Mouse (Mus musculus): ENCODE measurements around the gene Bad.
A peak's percentile ranks its signal among the peaks of the same experiment; 100 is the strongest.
"Not testable (repeated sequence)": the region's sequence is repeated elsewhere in the genome, so short reads cannot be mapped to it uniquely, and the experiment has no call there.

The Bad gene

GRCm38 (mm10) chr19:6987061-6987903 lies 45.6 kb downstream of the Bad start, which contains the start of gene Vegfb:
TSS of gene Vegfb (minus strand) at chr19:6987651.
- DNase-seq = peak; percentile 77 to 83

GRCm38 (mm10) chr19:6987904-6988285 lies 46.2 kb downstream of the Bad start:
- DNase-seq = no peak

DNA sequence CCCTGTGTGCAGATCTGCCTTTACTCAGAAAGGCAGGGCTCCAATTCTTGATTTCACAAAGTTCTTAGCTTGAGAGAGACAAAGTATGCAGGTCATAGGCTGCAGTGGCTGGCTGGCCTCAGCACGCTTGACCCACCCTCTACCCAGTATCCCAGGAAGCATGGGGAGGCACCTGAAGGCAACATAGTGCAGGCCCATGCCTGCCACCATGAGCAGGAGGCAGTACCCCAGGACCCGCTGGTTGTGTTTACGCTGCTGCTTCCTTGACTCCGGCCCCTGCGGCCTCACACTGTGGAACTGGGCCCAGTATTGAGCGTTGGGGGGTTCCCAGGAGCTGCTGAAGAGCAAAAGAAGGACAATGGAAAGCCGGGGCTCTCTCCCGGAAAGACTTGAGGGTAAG lies 47.6 kb downstream of the Bad start:
- no peak for DNase-seq

DNA sequence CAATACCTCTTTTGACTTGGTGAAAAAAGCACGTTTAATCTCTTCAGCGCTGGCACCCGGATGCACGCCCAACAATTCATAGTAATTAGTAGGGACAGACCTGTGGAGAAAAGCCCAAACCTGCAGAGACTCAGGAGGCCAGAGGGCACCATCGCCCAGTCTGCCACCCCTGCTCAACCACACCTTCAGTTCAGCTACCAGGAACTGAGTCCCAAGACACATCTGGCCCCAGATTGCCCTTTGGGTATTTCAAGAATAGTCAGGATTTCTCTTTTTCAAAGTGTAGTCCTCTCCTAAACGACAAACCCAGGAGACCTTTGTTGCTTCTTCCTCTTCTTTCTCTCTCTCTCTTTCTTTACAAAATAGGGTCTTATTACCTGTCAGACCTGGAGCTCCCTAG lies 49.1 kb downstream of the Bad start:
- DNase-seq = no peak

GRCm38 (mm10) chr19:6991166-6991565 lies 49.5 kb downstream of the Bad start:
- not testable (repeated sequence) for DNase-seq

DNA sequence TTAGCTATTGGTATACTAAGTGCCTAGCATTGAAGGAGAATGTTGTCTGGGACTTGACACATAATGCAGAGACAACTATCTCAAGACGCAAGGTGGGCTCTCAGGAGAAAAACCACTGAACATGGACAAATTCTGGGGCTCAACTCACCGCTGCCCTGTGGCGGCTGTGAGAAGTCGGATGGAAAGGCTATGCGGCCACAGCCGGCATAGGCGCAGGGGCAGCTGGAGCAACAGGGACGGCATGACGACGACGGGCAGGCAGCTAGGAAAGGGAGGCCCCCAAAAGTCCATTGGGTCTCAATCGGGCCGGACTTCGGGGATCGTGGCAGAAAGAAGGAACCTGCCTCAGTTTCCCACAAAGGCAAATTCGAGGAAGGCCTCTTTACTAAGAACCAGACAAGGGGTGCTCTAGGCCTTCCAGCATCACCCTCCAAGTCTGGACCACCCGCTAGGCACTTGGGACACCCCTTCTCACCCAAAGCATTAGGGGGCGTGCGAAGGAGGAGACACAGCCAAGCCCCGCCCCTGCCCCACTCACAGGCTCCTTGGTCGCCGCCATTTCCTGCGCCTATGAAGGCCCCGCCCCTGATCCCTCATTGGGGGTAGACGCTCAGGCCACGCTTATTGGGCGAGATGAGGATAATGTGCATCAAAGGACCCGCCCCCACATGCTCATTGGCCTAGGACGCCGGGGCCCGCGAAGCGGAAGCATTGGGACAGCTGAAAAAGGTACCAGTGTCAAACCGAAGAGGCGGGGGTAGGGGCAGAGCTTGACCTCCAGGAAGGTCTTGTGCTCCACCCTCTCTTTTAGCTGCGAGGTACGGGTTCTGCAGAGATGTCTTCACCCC lies 50.6 kb downstream of the Bad start, which contains the start of gene Dnajc4:
Gene Dnajc4, minus strand, starts transcription at position 562 of the 848 bp plus-strand sequence.
- DNase-seq = peak; percentile 98 to 99

- no peak for DNase-seq
Observed at GRCm38 (mm10) chr19:6993011-6993770, 51.5 kb downstream of the Bad start.

GRCm38 (mm10) chr19:6994002-6994401 lies 52.3 kb downstream of the Bad start:
- DNase-seq = no peak

- no peak for DNase-seq
Observed at GRCm38 (mm10) chr19:6994489-6994888, 52.8 kb downstream of the Bad start.

GRCm38 (mm10) chr19:6995255-6995991 lies 53.8 kb downstream of the Bad start:
- DNase-seq = peak in 1 of 2 experiments; percentile 36

DNA sequence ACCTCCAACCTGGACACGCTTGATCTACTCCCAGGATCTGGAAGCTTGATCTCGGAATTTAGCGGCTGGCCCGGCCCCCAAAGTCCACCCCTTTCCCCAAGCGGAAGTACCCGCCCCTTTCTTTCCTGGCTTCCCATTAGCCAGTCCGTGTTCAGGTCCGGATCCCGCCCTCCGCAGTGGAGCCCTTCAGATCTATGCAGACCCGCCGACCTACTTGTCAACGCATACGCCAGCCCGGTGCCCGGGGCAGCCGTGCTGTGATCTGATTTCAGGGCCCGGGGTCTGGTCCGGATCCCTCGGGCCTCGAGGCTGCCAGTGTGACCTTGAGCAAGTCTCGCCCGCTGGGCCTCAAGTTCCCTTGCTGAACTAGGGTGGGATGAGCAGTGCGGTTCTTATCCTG lies 54.3 kb downstream of the Bad start, which contains the start of the genes Nudt22 and Trpt1:
Gene Nudt22, minus strand, starts transcription at position 112 of the 400 bp plus-strand sequence.
Gene Trpt1, plus strand, starts transcription at position 126 of the 400 bp plus-strand sequence.
- DNase-seq = peak; percentile 89 to 94

GRCm38 (mm10) chr19:6997721-6998290 lies 56.1 kb downstream of the Bad start:
- no peak for DNase-seq

DNA sequence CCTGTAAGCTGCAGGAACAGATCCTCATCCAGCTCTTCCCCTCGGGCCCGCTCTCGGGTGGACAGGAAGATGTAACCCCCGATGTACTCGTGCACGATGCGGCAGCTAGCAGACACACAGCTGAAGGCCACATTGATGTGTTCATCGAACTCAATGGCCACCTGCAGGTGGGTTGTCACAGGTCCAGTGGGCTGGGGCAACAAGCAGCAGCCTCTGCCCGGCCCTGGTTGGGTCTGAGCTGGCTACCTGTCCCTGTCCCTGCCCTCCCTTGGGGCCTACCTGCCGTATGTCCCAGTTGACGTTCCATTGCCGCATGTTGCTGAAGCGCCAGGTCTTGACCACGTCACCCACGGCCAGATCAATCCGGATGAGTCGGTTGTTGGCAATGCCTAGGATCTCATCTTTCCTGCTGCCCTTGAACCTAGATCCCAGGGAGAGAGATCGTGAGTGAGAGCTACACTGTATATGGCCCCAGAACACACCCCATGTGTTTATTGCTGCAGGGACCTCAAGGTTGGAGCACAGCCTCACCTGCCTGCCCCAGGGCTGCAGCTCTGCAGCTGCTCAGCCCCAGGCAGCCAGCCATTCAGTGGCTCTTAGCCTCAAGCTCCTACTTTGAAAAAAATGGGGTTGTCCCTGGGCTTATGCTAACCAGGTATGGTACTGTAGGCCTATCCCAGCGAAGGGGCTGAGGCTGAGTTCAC lies 57.9 kb downstream of the Bad start:
- DNase-seq = no peak
